Mouse (Mus musculus): Measurements from ENCODE around the gene Ikbke. TPM values are rescaled to one million over a fixed set of nuclear protein-coding genes. Genes with fewer than 3 reads are reported as not detected.

Gene Ikbke
- 99.2 TPM for polyA plus RNA-seq (2017; shearing (Covaris generic))

GRCm38 (mm10) chr1:131279456-131279776 is at the start of gene Ikbke:
Ikbke (minus strand) TSS chr1:131279606.

GRCm38 (mm10) chr1:131245089-131245856 is 34.1 kb downstream of the Ikbke start, which contains the start of gene Rassf5:
Rassf5 (minus strand) TSS chr1:131245258.

Other genes with a start within 250 kb of the Ikbke start
- gene Mapkapk2, start 181.8 kb downstream of the Ikbke start, polyA plus RNA-seq (2017; shearing (Covaris generic)): 179 TPM
- 5.3 TPM for gene Dyrk3, start 141.3 kb downstream of the Ikbke start, polyA plus RNA-seq (2017; shearing (Covaris generic))
- gene Eif2d, start 126.4 kb downstream of the Ikbke start, polyA plus RNA-seq (2017; shearing (Covaris generic)): 45.8 TPM
- gene Rassf5, start 34.3 kb downstream of the Ikbke start, polyA plus RNA-seq (2017; shearing (Covaris generic)): 208 TPM
- 39.2 TPM for gene Srgap2, start 247.7 kb upstream of the Ikbke start, polyA plus RNA-seq (2017; shearing (Covaris generic))
- 0.85 TPM for gene Fam72a, start 248.3 kb upstream of the Ikbke start, polyA plus RNA-seq (2017; shearing (Covaris generic))

Measured in effector memory CD4-positive, alpha-beta T cell, adult 7 months (primary cell).